Mouse (Mus musculus): ENCODE measurements around the gene Dclk1. TPM values are rescaled to one million over a fixed set of nuclear protein-coding genes. Genes with fewer than 3 reads are reported as not detected.

Gene Dclk1
- total RNA-seq, 2 experiments from 2014 or later: 11.9 to 13.0 TPM

DNA sequence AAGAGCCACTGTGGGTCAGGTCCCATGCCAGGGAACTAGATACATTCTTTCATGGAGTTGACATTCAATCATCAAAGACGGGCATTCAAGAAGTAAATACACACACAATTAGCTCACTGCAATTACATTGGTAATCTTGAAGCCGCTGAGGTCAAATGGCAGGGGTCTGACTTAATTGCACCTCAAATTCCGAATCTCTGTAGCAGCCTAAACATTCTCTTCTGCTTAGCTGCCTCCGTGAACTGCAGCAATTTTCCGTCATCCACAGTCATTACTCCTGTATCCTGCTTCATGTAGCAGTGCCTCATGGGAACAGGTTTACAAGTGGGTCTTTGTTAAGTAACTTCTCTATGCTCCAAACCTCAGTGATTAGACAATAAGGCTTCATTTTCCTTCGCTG, 249.9 kb downstream of the Dclk1 start:
- intact Hi-C loops (cut with DNase I): loop anchor here (10.0 kb wide), 1 partner anchor 117 kb away; no protein-coding TSS in a partner anchor
- DNase-seq: no peak

DNA sequence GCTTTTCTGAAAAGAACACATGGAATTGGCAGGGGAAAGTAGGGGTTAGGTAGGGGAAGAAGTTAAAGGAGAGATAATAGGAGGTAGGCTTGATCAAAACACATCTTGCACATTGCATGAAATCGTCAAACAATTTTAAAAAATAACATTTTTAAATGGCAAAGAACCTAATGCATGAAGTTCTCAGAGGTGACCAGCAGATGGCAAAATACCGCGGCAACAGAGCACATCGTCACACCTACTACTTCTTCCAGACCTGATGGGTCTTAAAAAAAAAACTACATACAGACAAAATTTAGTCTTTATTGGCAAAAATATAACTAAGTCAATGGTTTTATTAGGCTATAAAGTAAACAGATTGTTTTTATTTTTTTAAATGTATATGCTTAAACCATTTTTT, 252.2 kb downstream of the Dclk1 start:
- intact Hi-C loops (cut with DNase I): loop anchor here (2.0 to 10.0 kb wide), 2 partner anchors 120 to 1710 kb away; no protein-coding TSS in a partner anchor
- peak in 1 of 2 experiments; percentile 16 for DNase-seq

DNA sequence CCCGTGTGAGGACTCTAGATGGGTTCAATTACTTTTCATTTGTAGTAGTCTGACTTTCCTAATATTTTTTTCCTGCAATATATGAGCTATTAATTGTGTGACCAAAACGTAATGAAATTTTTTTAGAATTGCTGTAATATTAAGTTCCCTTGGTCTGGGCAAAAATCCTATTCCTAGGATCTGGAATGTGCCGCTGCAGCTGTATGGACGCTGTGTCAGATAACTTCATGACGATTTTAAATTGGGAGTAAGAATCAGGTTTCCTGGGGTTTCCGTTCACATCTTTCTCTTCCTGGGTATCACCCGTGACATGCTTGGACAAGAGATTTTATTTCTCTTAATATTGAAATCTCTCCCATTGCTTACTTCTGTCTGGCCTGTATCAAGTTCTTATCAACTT, 253.1 kb downstream of the Dclk1 start:
- no peak for DNase-seq
- intact Hi-C loops (cut with DNase I): loop anchor here (2.0 to 10.0 kb wide), 2 partner anchors 120 to 1710 kb away; no protein-coding TSS in a partner anchor

DNA sequence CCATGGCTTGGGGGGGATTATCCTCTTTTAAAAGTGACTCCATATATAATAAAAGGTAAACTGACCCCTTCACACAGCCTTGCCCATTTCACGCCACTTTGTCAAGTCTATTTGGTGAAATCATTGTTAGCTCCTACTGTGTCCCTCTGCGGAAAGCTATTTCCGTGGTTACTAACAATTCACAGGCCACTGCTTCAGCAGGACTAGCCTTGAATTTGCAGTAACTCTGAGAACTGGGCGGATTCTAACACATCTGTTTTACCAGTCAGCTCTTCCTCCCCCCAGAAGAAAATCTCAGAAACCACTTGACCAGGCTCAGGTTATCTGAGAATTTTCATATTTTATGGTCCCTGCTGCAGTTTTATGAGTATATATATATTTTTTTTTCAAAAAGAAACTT, 253.7 kb downstream of the Dclk1 start:
- DNase-seq: no peak
- intact Hi-C loops (cut with DNase I): loop anchor here (2.0 to 10.0 kb wide), 2 partner anchors 121 to 1709 kb away; no protein-coding TSS in a partner anchor

- DNase-seq: no peak
- intact Hi-C loops (cut with DNase I): loop anchor here (10.0 kb wide), 1 partner anchor 122 kb away; no protein-coding TSS in a partner anchor
Observed at GRCm38 (mm10) chr3:55496462-55496941, 254.3 kb downstream of the Dclk1 start.

DNA sequence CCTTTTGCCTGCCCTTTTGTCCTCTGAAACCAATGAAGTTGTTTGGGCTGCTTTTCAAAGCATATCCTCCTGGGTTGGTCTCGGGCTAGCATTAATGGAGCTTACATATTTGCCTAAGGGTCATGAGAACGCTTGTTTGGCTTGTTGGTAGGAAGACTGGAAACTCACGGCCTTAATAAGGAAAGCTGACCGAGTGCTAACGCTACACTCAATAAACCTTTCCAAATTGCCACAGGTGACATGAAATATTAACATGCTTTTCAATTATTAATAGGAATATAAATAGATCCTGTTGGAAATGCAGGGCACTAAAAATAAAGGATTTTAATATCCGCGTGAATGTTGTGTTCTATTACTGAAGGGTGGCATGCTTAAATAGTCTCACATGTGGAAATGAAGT, 257.1 kb downstream of the Dclk1 start:
- intact Hi-C loops (cut with DNase I): loop anchor here (10.0 kb wide), 1 partner anchor 124 kb away; no protein-coding TSS in a partner anchor
- DNase-seq: no peak

DNA sequence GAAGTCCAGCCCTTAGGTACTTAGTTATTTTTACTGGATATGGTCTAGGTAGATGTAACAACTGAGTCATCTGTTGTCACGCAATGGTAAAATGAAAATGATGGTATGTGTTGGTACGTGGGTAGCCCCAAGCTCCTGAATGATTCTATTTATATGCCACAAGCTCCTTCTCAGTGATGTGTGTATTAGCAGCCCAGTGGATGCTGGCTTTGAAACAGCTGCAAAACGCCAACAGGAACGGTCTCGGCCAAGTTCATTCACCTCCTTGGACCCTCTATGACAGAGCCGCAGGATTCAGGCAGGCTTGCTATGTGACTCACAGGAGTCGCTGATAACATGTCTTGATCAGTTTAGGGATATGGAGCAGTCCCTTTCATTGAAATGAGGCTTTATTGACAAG, 268.0 kb downstream of the Dclk1 start:
- intact Hi-C loops (cut with DNase I): no loop called here
- DNase-seq: no peak

GRCm38 (mm10) chr3:55511658-55512057, 269.5 kb downstream of the Dclk1 start:
- intact Hi-C loops (cut with DNase I): no loop called here
- peak; percentile 31 to 39 for DNase-seq

GRCm38 (mm10) chr3:55515966-55516365, 273.8 kb downstream of the Dclk1 start:
- DNase-seq: no peak
- intact Hi-C loops (cut with DNase I): no loop called here

DNA sequence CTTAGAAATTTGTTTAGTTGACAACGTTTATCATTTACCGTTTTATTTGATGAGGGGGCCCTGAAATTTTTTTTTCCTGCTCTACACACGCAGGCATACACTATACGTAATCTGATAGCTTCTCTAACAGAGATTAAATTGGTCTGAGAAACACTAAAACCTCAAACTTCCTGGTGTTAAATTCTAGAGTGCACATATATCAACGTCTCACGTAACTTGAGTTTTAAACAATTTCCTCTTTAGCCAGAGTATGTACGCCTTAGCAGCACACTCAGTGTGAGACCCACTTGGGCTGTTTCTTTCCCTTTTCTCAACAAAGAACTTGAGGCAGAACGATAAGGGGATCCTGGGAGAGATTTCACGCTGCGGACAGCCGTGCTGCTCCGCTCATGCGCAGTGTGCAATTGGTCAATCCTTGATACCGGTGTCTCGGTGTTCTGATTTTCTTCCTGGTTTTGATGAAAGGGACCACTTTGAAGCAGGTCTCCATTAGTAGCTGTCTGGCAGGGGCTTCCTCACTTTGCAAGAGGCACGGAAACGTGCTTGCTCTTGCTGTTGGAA, 275.4 kb downstream of the Dclk1 start:
- no peak for DNase-seq

DNA sequence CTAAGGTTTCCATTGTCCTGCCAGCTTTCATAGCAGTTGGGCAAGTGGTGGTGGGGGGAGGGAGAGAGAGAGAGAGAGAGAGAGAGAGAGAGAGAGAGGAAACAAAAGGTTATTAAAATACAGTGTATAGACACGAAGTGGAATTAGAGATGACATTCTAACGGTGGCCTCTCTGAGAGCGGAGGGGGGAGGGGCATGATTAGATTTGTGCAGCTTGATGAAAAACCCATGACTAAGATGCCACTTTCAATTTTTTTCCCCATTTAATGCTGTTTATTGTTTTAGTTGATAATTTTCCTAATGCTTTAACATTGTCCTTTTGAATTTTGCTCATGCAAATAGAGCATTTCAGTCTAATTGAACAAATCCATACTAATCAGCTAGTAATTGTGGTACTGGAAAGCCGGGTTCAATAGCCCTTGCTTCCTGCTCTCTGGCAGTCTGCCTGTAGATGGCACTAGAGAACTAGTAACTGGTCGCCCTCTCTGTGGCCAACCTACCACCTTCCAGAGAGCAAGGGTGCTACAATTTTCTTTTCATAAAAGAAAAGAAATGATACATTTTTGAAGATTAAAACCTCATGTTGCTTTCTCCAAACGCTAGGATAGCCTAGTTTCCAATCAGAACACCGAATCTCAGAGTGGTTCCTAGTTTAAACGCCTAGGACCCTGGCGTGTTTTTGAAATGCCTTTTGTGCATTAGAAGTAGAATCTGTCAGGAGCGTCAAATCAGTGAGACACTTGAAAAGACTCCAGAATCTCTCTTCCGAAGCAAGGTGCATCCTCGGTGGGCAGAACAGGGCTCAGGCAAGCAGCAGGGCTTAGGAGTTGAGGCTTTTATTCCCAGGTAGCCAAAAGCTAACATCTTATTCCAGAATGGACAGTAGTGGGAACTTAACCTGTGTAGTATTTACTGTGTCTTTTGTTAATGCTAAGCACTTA, 278.3 kb downstream of the Dclk1 start:
- DNase-seq: peak; percentile 75 to 83
- intact Hi-C loops (cut with DNase I): loop anchor here (5.0 to 10.0 kb wide), 2 partner anchors 482 to 1684 kb away; no protein-coding TSS in a partner anchor

More for the DNA sequence above, 275.4 kb downstream of the Dclk1 start:
- intact Hi-C loops (cut with DNase I): no loop called here

DNA sequence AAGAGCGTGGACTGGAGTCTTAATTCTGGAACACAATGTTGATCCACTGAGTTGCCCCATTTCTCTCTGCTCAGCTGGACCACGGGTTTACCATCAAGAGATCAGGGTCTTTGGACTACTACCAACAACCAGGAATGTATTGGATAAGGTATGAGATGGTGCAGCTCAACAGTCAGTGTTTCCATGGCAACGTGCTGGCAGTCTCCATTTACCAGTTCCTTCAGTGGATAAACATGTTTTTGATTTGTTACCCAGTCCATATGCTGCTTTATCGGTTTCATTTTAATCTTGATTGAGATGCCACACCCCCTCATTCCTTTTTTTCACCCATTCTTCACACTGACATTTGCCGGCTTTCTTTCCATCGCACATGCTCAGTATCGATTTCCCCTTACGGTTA, 279.6 kb downstream of the Dclk1 start:
- DNase-seq: no peak
- intact Hi-C loops (cut with DNase I): loop anchor here (5.0 to 10.0 kb wide), 2 partner anchors 481 to 1683 kb away; no protein-coding TSS in a partner anchor

- DNase-seq: no peak
- intact Hi-C loops (cut with DNase I): loop anchor here (5.0 to 10.0 kb wide), 2 partner anchors 479 to 1682 kb away; no protein-coding TSS in a partner anchor
Observed at GRCm38 (mm10) chr3:55523224-55523623, 281.1 kb downstream of the Dclk1 start.

GRCm38 (mm10) chr3:55523735-55524477, 281.7 kb downstream of the Dclk1 start:
- no peak for DNase-seq
- intact Hi-C loops (cut with DNase I): loop anchor here (5.0 to 10.0 kb wide), 2 partner anchors 478 to 1681 kb away; no protein-coding TSS in a partner anchor

DNA sequence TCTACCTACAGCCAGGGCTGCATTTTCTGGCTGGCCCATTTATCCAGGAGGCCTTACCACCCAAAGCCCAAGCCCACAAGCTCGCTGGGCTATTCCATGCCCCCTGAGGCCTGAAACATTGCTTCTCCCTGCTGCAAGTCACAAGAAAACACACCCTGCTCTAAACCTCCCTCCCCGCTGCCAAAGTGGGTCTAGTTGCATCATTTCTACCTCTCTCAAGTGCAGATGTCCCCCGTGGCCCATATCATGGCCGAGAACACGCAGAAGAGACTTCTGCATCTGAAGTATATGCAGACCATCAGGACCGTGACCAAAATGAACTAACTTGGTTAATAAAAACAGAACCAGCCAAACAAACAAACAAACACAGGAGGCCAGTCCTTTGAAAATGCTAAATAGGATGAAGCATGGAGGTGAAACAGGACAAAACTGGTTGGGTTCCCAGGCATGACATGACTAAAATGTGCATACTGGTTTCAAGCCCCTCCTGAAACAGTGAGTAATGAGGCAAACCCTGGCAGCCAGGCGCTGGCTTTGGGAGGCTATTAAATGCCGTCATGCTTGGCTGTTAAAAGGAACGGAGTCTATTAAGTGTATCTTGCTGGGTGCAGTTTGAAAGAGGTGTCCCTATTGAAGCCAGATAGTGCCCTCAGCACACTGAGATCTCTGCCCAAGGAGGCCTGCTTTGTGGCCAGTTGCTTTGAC, 282.5 kb downstream of the Dclk1 start:
- DNase-seq: peak; percentile 33 to 41

GRCm38 (mm10) chr3:55526470-55526869, 284.3 kb downstream of the Dclk1 start:
- no peak for DNase-seq
- intact Hi-C loops (cut with DNase I): loop anchor here (10.0 kb wide), 1 partner anchor 1678 kb away; no protein-coding TSS in a partner anchor

More for the DNA sequence above, 282.5 kb downstream of the Dclk1 start:
- intact Hi-C loops (cut with DNase I): loop anchor here (5.0 to 10.0 kb wide), 2 partner anchors 478 to 1680 kb away; no protein-coding TSS in a partner anchor

DNA sequence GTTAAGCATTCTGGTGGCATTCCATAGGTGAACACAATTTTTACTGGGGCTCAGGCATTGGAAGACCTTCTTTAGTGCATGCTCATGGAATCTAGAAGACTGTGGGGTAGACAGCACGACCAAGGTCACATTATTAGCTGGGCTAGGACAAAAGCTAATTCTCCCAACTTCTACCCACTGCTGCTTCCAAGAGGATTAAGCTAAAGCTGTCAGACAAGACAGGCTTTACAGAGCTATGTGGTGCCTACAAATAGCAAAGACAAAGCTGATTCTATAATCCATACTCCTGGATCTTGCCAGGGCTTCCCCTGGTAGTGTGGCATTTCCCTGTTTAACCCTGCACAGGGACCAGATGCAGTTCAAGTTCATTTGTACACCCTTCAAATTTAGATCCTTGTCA, 285.4 kb downstream of the Dclk1 start:
- intact Hi-C loops (cut with DNase I): loop anchor here (10.0 kb wide), 1 partner anchor 1677 kb away; no protein-coding TSS in a partner anchor
- DNase-seq: no peak

DNA sequence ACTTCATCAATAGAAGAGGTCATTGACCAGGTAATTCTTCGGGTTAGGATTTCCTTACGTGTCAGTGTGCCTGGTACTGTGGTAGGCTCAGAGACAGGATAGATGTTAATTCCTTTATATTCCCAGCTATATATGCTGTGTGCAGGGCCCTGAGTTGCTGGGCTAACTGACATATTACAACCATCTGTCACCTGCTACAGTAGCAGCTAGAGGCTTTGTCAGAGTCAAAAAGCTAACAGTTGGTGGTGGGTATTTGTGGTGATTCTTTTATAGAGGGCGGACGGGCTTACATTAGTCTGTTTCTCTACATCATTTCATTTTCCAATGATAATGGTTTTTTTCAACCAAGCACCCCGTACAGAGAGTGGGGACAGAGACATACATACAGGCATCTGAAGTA, 285.8 kb downstream of the Dclk1 start:
- DNase-seq: no peak
- intact Hi-C loops (cut with DNase I): loop anchor here (10.0 kb wide), 1 partner anchor 1677 kb away; no protein-coding TSS in a partner anchor

GRCm38 (mm10) chr3:55529414-55529813, 287.2 kb downstream of the Dclk1 start:
- intact Hi-C loops (cut with DNase I): loop anchor here (10.0 kb wide), 1 partner anchor 1675 kb away; no protein-coding TSS in a partner anchor
- DNase-seq: no peak
